Mouse (Mus musculus) liver, adult 2 months (tissue): ENCODE measurements around the gene Apol8. TPM values are rescaled to one million over a fixed set of nuclear protein-coding genes. Genes with fewer than 3 reads are reported as not detected.

Experiments used
- DNase-seq: peaks from one replicate; pipeline ENCODE4 v3.0.0-alpha.2; 2011; ENCODE audit warnings: low read depth, low spot score; ENCODE audit errors: extremely low read depth
- H3K27ac ChIP-seq: fragments of 200-500 bp; replicated peaks from 2 replicates; pipeline ENCODE4 v1.5.1; 2012; ENCODE audit warnings: low read depth, mild to moderate bottlenecking, control low read depth, inconsistent platforms, low read length; ENCODE audit not compliant: insufficient read depth
- H3K27me3 ChIP-seq: fragments of 200-500 bp; 2 replicates; pipeline ENCODE4 v1.6.1; 2012; ENCODE audit warnings: mild to moderate bottlenecking, moderate library complexity, low read length, inconsistent platforms; ENCODE audit not compliant: control insufficient read depth, insufficient read depth
- H3K36me3 ChIP-seq: fragments of 200-500 bp; 2 replicates; pipeline ENCODE4 v1.6.1; 2012; ENCODE audit warnings: low read length, inconsistent platforms; ENCODE audit not compliant: control insufficient read depth, insufficient read depth
- H3K4me1 ChIP-seq: fragments of 200-500 bp; 2 replicates; pipeline ENCODE4 v1.6.1; 2011; ENCODE audit warnings: low read length; ENCODE audit not compliant: control insufficient read depth, insufficient read depth
- H3K4me3 ChIP-seq: fragments of 200-500 bp; 2 replicates; pipeline ENCODE4 v1.5.1; 2011; ENCODE audit warnings: low read depth, mild to moderate bottlenecking, control low read depth, low read length, moderate library complexity; ENCODE audit not compliant: insufficient read depth
- H3K79me2 ChIP-seq: fragments of 200-500 bp; 2 replicates; pipeline ENCODE4 v1.6.1; 2012; ENCODE audit warnings: inconsistent platforms, mild to moderate bottlenecking, low read length, moderate library complexity; ENCODE audit not compliant: control insufficient read depth, insufficient read depth
- H3K9ac ChIP-seq: fragments of 200-500 bp; 2 replicates; pipeline ENCODE4 v1.6.1; 2012; ENCODE audit warnings: low read depth, mild to moderate bottlenecking, control low read depth, inconsistent platforms, low read length
- CTCF ChIP-seq: fragments of 200-500 bp; IDR thresholded peaks from 2 replicates; pipeline ENCODE4 v1.5.1; 2011; ENCODE audit warnings: low read depth, low read length, control low read depth
- POLR2A ChIP-seq: fragments of 200-500 bp; IDR thresholded peaks from 2 replicates; pipeline ENCODE4 v1.6.1; 2011; ENCODE audit warnings: low read length, control low read depth; ENCODE audit not compliant: insufficient read depth; ENCODE audit errors: extremely low read depth
- WGBS: fragments of 180-500 bp; shearing (Covaris S2); methylation state at CpG from one replicate; pipeline ENCODE4 v1.1.7; 2018; 5-methylcytosine and 5-hydroxymethylcytosine counted together
- polyA plus RNA-seq: library from polyadenylated mRNA; depleted of rRNA; stranded (reverse); fragments of >200 nt; gene quantifications from 2 replicates; pipeline ENCODE4 v1.2.3, GENCODE M21; 2012
- total RNA-seq: library from RNA; depleted of rRNA; stranded (reverse); fragments of >200 nt; gene quantifications from 2 replicates; pipeline ENCODE4 v1.2.3, GENCODE M21; 2014

The Apol8 gene
- total and polyA plus RNA-seq, 2 experiments = 0.09 TPM; not detected in 1

DNA sequence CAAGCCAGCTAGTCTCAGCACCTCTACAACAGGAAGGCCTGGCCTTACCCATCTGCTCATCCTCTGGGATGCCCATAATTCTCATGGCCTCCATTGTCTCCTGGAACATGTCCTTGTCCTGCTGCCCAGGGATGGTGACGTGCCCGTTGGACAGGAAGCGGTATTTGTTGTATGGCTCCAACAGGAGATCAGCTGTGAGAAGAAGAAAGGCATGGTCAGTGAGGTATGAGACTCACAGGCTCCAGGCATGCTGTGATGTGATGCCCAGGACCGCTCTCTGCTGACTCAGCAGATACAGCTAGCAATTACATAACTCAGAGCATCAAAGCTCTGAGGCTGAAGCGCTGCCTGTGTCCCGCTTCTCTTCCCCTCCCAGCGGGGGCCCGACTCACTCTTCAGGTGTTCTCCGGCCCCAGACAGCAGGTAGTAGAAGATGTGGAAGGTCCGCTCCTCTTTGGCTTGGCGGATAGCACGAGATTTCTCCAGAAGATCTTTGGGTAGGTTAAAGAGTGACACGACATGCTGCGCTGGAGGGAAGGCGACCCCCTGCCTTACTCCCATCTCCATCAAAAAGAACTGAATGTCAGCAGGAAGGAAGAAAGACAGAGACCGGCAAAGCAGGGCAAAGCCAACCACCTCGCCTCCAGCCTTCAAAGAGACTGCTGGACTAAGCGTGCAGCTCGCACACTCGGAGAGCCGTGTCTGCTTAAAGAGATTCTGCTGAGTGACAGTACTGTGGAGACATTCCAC lies 34.0 kb upstream of the Apol8 start:
- no peaks in the 10 kb centered on the region for H3K27me3 ChIP-seq
- no peak overlapping the region for H3K4me3 ChIP-seq
- no peak overlapping the region for H3K9ac ChIP-seq
- WGBS = 91% methylated on average over 21 of the region's 21 CpGs
- DNase-seq = no peak
- no peaks in the 10 kb centered on the region for H3K4me1 ChIP-seq
- H3K79me2 ChIP-seq = peaks cover 12% of the 10 kb centered on the region; the same call in 1 of the 2 replicates
- TF ChIP-seq POLR2A (no peak), CTCF (no peak)
- no peak overlapping the region for H3K27ac ChIP-seq
- H3K36me3 ChIP-seq = peaks cover 45% of the 10 kb centered on the region

DNA sequence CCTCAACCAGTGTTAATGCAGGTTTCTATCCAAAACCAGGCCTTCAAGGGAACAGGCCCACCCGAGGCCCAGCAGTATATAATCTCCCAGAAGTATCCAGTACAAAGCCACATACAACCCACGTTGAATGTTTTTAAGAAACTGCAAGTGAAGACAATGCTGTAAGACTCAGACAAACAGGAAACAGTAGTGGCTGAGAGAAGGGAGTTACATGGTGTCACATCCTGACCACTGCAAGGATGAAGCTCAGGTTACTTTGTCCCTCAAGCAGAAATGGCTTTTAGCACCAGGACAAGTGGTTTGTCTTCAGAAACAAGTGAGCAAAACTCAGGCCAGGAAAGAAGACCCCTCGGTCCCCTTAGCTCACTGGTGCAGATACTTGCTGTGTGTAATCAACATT lies 32.4 kb upstream of the Apol8 start:
- TF ChIP-seq POLR2A = no peak
- no peak for TF ChIP-seq CTCF
- H3K4me1 ChIP-seq = no peaks in the 10 kb centered on the region
- WGBS = 72% methylated on average over 3 of the region's 3 CpGs
- no peaks in the 10 kb centered on the region for H3K27me3 ChIP-seq
- H3K27ac ChIP-seq = no peak overlapping the region
- no peak overlapping the region for H3K9ac ChIP-seq
- H3K79me2 ChIP-seq = peaks cover 5% of the 10 kb centered on the region; the same call in 1 of the 2 replicates
- H3K4me3 ChIP-seq = no peak overlapping the region
- peaks cover 54% of the 10 kb centered on the region for H3K36me3 ChIP-seq
- DNase-seq = no peak

DNA sequence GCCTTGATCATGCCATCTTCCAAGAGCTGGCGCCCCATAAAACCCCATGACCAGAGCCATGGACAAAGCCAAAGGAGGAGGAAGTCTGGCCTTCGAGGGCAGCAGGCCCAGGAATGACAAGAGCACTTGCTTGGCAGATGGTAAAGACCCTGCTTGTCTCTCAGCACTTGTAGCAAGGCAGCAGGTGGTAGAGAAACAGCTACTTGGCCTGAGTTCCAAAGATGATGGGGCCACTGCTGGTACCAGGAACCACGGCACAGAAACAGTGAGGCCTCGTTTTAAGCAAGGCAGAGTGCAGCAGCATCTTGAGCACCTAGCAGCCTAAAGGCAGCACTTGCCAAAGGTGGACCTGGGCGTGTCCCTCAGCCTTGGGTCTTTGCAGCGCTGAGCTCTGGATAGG lies 31.6 kb upstream of the Apol8 start:
- DNase-seq = no peak
- H3K9ac ChIP-seq = no peak overlapping the region
- no peaks in the 10 kb centered on the region for H3K27me3 ChIP-seq
- no peak overlapping the region for H3K27ac ChIP-seq
- peaks cover 3% of the 10 kb centered on the region; the same call in 1 of the 2 replicates for H3K79me2 ChIP-seq
- no peaks in the 10 kb centered on the region for H3K4me1 ChIP-seq
- 85% methylated on average over 6 of the region's 6 CpGs for WGBS
- TF ChIP-seq POLR2A (no peak), CTCF (no peak)
- peaks cover 56% of the 10 kb centered on the region for H3K36me3 ChIP-seq
- H3K4me3 ChIP-seq = no peak overlapping the region

DNA sequence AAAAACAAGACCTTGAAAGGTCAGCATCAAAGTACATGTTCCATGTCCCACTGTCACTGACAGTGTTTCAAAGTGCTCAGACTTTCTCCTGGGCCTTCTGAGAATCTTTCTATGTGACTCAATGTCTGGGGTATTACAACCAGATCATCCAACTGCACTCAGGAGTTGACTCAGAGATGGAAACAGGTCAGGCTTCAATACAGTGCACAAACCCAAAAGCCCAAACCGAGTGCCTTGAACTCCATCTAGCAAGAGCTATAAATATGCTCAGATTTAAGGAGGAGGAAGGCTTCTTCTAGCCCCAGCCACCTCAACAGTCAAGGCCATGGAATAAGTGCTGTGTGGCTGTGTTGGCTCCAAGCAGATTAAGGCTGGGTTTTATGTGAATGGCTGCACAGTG lies 29.0 kb upstream of the Apol8 start:
- Histone ChIP-seq H3K9ac (no peak overlapping the region), H3K79me2 (peaks cover 5% of the 10 kb centered on the region; the same call in 1 of the 2 replicates), H3K4me3 (no peak overlapping the region), H3K36me3 (peaks cover 70% of the 10 kb centered on the region), H3K4me1 (no peaks in the 10 kb centered on the region), H3K27ac (no peak overlapping the region), H3K27me3 (no peaks in the 10 kb centered on the region)
- DNase-seq = no peak
- TF ChIP-seq POLR2A (no peak), CTCF (no peak)
- WGBS = 85% methylated on average over 1 of the region's 1 CpGs

DNA sequence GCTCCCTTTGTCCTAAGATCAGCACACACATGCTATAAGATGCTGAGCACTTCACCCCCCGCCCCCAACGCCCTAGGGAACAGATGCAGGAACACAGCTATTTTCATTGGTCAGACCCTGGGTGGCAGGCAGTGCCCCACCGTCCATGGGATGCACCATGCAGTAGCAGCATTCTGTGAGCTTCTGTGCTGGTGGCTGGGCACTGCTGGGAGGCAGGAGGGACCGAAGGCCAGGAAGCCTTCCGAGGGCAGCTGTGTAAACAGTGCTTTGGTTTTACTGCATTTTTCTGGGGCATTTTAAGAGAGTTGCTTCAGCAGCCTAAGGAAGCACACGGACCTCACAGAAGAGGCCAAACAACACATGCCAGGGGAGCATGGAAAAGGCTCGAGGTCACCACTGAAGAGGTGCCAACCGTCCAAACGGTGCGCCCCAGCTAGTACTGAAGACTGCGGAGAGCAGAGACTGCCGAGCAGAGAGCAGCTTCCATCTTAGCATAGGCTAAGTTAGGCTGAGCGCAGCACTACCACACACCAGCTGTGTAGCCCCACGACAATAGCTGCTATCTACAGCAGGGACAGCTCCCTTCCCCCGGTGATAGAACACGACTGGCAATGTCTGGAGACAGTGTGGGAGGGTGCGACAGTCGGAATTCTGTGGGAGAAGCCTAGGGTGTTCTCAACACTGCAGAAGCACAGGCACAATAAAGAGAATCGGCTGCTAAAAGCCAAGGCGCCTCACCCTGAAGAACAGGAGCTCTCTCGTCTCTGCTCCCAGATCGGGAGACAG lies 27.4 kb upstream of the Apol8 start:
- no peak for DNase-seq
- WGBS = 82% methylated on average over 22 of the region's 22 CpGs
- H3K27me3 ChIP-seq = no peaks in the 10 kb centered on the region

More for the DNA sequence above, 27.4 kb upstream of the Apol8 start:
- TF ChIP-seq POLR2A (no peak), CTCF (no peak)
- Histone ChIP-seq H3K79me2 (peaks cover 5% of the 10 kb centered on the region; the same call in 1 of the 2 replicates), H3K27ac (no peak overlapping the region), H3K4me3 (no peak overlapping the region), H3K4me1 (no peaks in the 10 kb centered on the region), H3K9ac (no peak overlapping the region), H3K36me3 (peaks cover 64% of the 10 kb centered on the region)
